Mouse (Mus musculus): ENCODE data around the gene Hgfac.

DNA sequence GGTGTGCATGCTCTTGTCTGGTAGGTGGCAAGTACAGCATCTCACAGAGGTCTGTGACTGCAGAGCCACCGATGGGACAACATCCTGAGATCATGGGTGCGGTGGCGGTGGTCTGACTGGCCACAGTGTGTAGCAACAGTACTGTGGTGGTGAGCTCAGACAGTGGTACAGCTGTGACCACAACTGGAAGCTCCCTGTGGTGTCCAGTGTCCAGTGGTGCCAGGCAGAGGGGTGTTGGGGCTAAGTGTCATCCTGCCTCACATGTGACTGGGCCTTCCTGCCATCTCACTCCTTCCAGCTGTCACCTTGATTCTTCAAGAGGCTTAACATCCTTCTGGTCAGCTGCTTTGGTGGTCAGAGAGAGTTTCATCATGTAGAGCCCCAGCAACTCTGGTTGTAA lies 13.3 kb downstream of the Hgfac start:
- no peak for TF ChIP-seq FLI1 (IDR thresholded peaks at IDR 0.05; ENCODE audit: low read length)
- no peak for TF ChIP-seq GATA1 (IDR thresholded peaks at IDR 0.05; ENCODE audit: borderline replicate concordance, low read length)

Data from megakaryocyte, embryonic 14.5 days (primary cell).